Mouse (Mus musculus) spleen, adult 2 months (tissue): Measurements from ENCODE around the gene Serinc2.

Experiments used
- CTCF ChIP-seq: fragments of 200-500 bp; IDR thresholded peaks from 2 replicates; pipeline ENCODE4 v1.5.1; 2011; ENCODE audit warnings: mild to moderate bottlenecking, inconsistent platforms; ENCODE audit not compliant: insufficient read depth, insufficient read length, insufficient replicate concordance; ENCODE audit errors: extremely low read depth
- POLR2A ChIP-seq: fragments of 200-500 bp; IDR thresholded peaks from 2 replicates; pipeline ENCODE4 v1.6.1; 2011; ENCODE audit warnings: low read depth, low read length, inconsistent platforms

GRCm38 (mm10) chr4:130309254-130309653, 30.2 kb upstream of the Serinc2 start:
- TF ChIP-seq POLR2A (no peak), CTCF (no peak)
